Mouse (Mus musculus): ENCODE results near the gene Ergic1. TPM values are rescaled to one million over a fixed set of nuclear protein-coding genes. Genes with fewer than 3 reads are reported as not detected.

Ergic1 gene
- polyA plus RNA-seq, 1 experiment from 2014 or later, result 97.3 TPM

- Histone ChIP-seq H3K4me3 (no peak overlapping the region), H3K4me1 (replicated peaks) (no peaks in the 10 kb centered on the region; the same call in 1 of the 2 replicates), H3K27me3 (no peaks in the 10 kb centered on the region), H3K4me2 (no peak overlapping the region), H3K9ac (no peak overlapping the region), H3K36me3 (no peaks in the 10 kb centered on the region), H3K9me3 (no peaks in the 10 kb centered on the region), H3K27ac (replicated peaks) (no peak overlapping the region)
- WGBS, result 40% methylated on average over 6 of the region's 7 CpGs
- no peak for ATAC-seq (ENCODE audit: low FRiP score, low read depth)
Observed at GRCm38 (mm10) chr17:26547771-26548170, 13.5 kb upstream of the Ergic1 start.

GRCm38 (mm10) chr17:26548566-26548965 is 12.7 kb upstream of the Ergic1 start:
- no peak overlapping the region for H3K27ac ChIP-seq (replicated peaks)
- no peak overlapping the region for H3K4me2 ChIP-seq
- H3K9me3 ChIP-seq, result no peaks in the 10 kb centered on the region
- no peaks in the 10 kb centered on the region; the same call in 1 of the 2 replicates for H3K4me1 ChIP-seq (replicated peaks)
- no peak overlapping the region for H3K4me3 ChIP-seq
- WGBS, result 7% methylated on average over 4 of the region's 5 CpGs
- H3K27me3 ChIP-seq, result no peaks in the 10 kb centered on the region
- ATAC-seq (ENCODE audit: low FRiP score, low read depth), result no peak
- H3K36me3 ChIP-seq, result no peaks in the 10 kb centered on the region
- no peak overlapping the region for H3K9ac ChIP-seq

GRCm38 (mm10) chr17:26549148-26549809 is 12.0 kb upstream of the Ergic1 start:
- Histone ChIP-seq H3K4me2 (no peak overlapping the region), H3K4me3 (no peak overlapping the region), H3K9ac (no peak overlapping the region), H3K36me3 (no peaks in the 10 kb centered on the region), H3K27me3 (no peaks in the 10 kb centered on the region), H3K4me1 (replicated peaks) (no peaks in the 10 kb centered on the region; the same call in 1 of the 2 replicates), H3K9me3 (no peaks in the 10 kb centered on the region), H3K27ac (replicated peaks) (no peak overlapping the region)
- WGBS, result 15% methylated on average over 12 of the region's 12 CpGs
- no peak for ATAC-seq (ENCODE audit: low FRiP score, low read depth)

- Histone ChIP-seq H3K4me1 (replicated peaks) (no peaks in the 10 kb centered on the region; the same call in 1 of the 2 replicates), H3K36me3 (no peaks in the 10 kb centered on the region), H3K27me3 (no peaks in the 10 kb centered on the region), H3K9ac (no peak overlapping the region), H3K9me3 (no peaks in the 10 kb centered on the region), H3K27ac (replicated peaks) (no peak overlapping the region), H3K4me2 (no peak overlapping the region), H3K4me3 (no peak overlapping the region)
- ATAC-seq (ENCODE audit: low FRiP score, low read depth), result no peak
- 86% methylated on average over 6 of the region's 6 CpGs for WGBS
Observed at GRCm38 (mm10) chr17:26551104-26551503, 10.2 kb upstream of the Ergic1 start.

- Histone ChIP-seq H3K9me3 (no peaks in the 10 kb centered on the region), H3K27ac (replicated peaks) (no peak overlapping the region), H3K36me3 (no peaks in the 10 kb centered on the region), H3K4me3 (no peak overlapping the region), H3K4me1 (replicated peaks) (no peaks in the 10 kb centered on the region; the same call in 1 of the 2 replicates), H3K27me3 (no peaks in the 10 kb centered on the region), H3K4me2 (no peak overlapping the region), H3K9ac (no peak overlapping the region)
- WGBS, result 76% methylated on average over 3 of the region's 3 CpGs
- no peak for ATAC-seq (ENCODE audit: low FRiP score, low read depth)
Observed at GRCm38 (mm10) chr17:26553033-26553432, 8.3 kb upstream of the Ergic1 start.

- peak overlapping the region; percentile 74 for H3K9ac ChIP-seq
- peak overlapping the region; percentile 73 for H3K4me2 ChIP-seq
- no peaks in the 10 kb centered on the region for H3K27me3 ChIP-seq
- H3K9me3 ChIP-seq, result no peaks in the 10 kb centered on the region
- H3K4me1 ChIP-seq (replicated peaks), result peaks cover 34% of the 10 kb centered on the region
- H3K27ac ChIP-seq (replicated peaks), result peak overlapping the region; percentile 76
- 32% methylated on average over 9 of the region's 9 CpGs for WGBS
- peaks cover 14% of the 10 kb centered on the region for H3K36me3 ChIP-seq
- peak; percentile 59 for ATAC-seq (ENCODE audit: low FRiP score, low read depth)
- peak overlapping the region; percentile 52 for H3K4me3 ChIP-seq
Observed at GRCm38 (mm10) chr17:26560526-26561289, 581 bp upstream of the Ergic1 start.

GRCm38 (mm10) chr17:26561651-26562181 is 427 bp downstream of the Ergic1 start, which contains the start of gene Dusp1:
TSS of gene Dusp1 (minus strand) at chr17:26562128.
- Histone ChIP-seq H3K27me3 (no peaks in the 10 kb centered on the region), H3K4me2 (peak within 1 kb of the TSS; percentile 73), H3K36me3 (peaks cover 14% of the 10 kb centered on the region), H3K4me3 (peak within 1 kb of the TSS; percentile 52), H3K9ac (peak within 1 kb of the TSS; percentile 74), H3K4me1 (replicated peaks) (peaks cover 34% of the 10 kb centered on the region), H3K27ac (replicated peaks) (peak within 1 kb of the TSS; percentile 76), H3K9me3 (no peaks in the 10 kb centered on the region)
- peak; percentile 89 for ATAC-seq (ENCODE audit: low FRiP score, low read depth)
- under 1% methylated on average over 25 of the region's 25 CpGs for WGBS

- H3K9me3 ChIP-seq, result no peaks in the 10 kb centered on the region
- 63% methylated on average over 4 of the region's 4 CpGs for WGBS
- peak overlapping the region; percentile 52 for H3K4me3 ChIP-seq
- no peak for ATAC-seq (ENCODE audit: low FRiP score, low read depth)
- H3K4me2 ChIP-seq, result peak overlapping the region; percentile 73
- H3K4me1 ChIP-seq (replicated peaks), result peaks cover 34% of the 10 kb centered on the region
- peaks cover 14% of the 10 kb centered on the region for H3K36me3 ChIP-seq
- H3K9ac ChIP-seq, result peak overlapping the region; percentile 74
- H3K27me3 ChIP-seq, result no peaks in the 10 kb centered on the region
- no peak overlapping the region; the same call in 1 of the 2 replicates for H3K27ac ChIP-seq (replicated peaks)
Observed at GRCm38 (mm10) chr17:26562292-26562691, 1.0 kb downstream of the Ergic1 start.

- ATAC-seq (ENCODE audit: low FRiP score, low read depth), result no peak
- Histone ChIP-seq H3K4me1 (replicated peaks) (peaks cover 34% of the 10 kb centered on the region), H3K27ac (replicated peaks) (no peak overlapping the region), H3K36me3 (peaks cover 22% of the 10 kb centered on the region), H3K9ac (no peak overlapping the region), H3K9me3 (no peaks in the 10 kb centered on the region), H3K27me3 (no peaks in the 10 kb centered on the region), H3K4me2 (no peak overlapping the region), H3K4me3 (no peak overlapping the region)
- WGBS, result 79% methylated on average over 6 of the region's 6 CpGs
Observed at GRCm38 (mm10) chr17:26563476-26563875, 2.2 kb downstream of the Ergic1 start.

- no peaks in the 10 kb centered on the region for H3K9me3 ChIP-seq
- H3K4me1 ChIP-seq (replicated peaks), result peaks cover 34% of the 10 kb centered on the region
- no peak for ATAC-seq (ENCODE audit: low FRiP score, low read depth)
- no peak overlapping the region for H3K4me3 ChIP-seq
- H3K36me3 ChIP-seq, result peaks cover 30% of the 10 kb centered on the region
- no peak overlapping the region for H3K27ac ChIP-seq (replicated peaks)
- no peaks in the 10 kb centered on the region for H3K27me3 ChIP-seq
- 60% methylated on average over 9 of the region's 9 CpGs for WGBS
- H3K4me2 ChIP-seq, result no peak overlapping the region
- H3K9ac ChIP-seq, result no peak overlapping the region
Observed at GRCm38 (mm10) chr17:26564439-26564838, 3.1 kb downstream of the Ergic1 start.

- WGBS, result 85% methylated on average over 8 of the region's 8 CpGs
- Histone ChIP-seq H3K9ac (no peak overlapping the region), H3K4me1 (replicated peaks) (peaks cover 21% of the 10 kb centered on the region), H3K4me3 (no peak overlapping the region), H3K4me2 (no peak overlapping the region), H3K36me3 (peaks cover 36% of the 10 kb centered on the region), H3K27me3 (no peaks in the 10 kb centered on the region), H3K27ac (replicated peaks) (no peak overlapping the region), H3K9me3 (no peaks in the 10 kb centered on the region)
- no peak for ATAC-seq (ENCODE audit: low FRiP score, low read depth)
Observed at GRCm38 (mm10) chr17:26567142-26567817, 6.0 kb downstream of the Ergic1 start.

- H3K4me2 ChIP-seq, result no peak overlapping the region
- no peak for ATAC-seq (ENCODE audit: low FRiP score, low read depth)
- WGBS, result 92% methylated on average over 4 of the region's 4 CpGs
Observed at GRCm38 (mm10) chr17:26567818-26568173, 6.5 kb downstream of the Ergic1 start.

More at GRCm38 (mm10) chr17:26567818-26568173, 6.5 kb downstream of the Ergic1 start:
- Histone ChIP-seq H3K27me3 (no peaks in the 10 kb centered on the region), H3K9me3 (no peaks in the 10 kb centered on the region), H3K36me3 (peaks cover 36% of the 10 kb centered on the region), H3K9ac (no peak overlapping the region), H3K27ac (replicated peaks) (no peak overlapping the region), H3K4me1 (replicated peaks) (peaks cover 16% of the 10 kb centered on the region), H3K4me3 (no peak overlapping the region)

Measured in hindbrain, embryonic 15.5 days (tissue).